Mouse (Mus musculus): ENCODE measurements around the gene Rrad. TPM values are rescaled to one million over a fixed set of nuclear protein-coding genes. Genes with fewer than 3 reads are reported as not detected.
"Not testable (repeated sequence)": the region's sequence is repeated elsewhere in the genome, so short reads cannot be mapped to it uniquely, and the experiment has no call there.

Gene Rrad
- 18.1 TPM in 2 replicates for polyA plus RNA-seq (2015; fragmentation: Nextera tagmentation; extraction: Ambion mirVana)

DNA sequence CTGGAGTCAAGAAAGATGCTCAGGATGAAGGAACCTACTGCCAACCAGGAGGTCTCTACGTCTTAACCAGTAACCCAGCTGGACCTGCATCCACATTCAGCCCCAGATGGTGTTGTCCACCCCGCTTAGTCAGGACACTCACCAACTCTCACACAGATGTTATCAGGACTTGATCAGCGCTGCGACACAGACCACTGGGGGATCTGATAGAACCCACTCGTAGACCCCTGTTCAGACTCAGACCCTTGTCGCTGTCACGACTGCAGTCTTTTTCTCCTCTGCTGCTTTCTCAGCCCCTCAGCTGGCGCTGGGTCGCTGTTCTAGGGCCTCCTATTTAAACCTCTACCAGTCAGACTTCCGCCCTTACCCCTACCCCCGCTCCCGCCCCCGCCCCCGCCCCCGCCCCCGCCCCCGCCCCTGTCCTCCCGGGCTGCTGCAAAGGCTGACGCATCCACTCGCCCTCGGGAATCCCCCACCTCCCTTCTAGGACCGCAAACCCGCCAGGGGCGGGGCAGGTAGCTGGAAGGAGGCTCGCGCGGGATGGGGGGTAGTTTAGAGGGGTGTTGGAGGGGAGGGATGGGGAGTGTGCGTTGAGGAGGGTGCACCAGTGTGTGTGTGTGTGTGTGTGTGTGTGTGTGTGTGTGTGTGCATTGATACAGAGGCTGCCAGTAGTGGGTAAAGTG, at the start of gene Rrad:
TSS of gene Rrad (minus strand) at position 347 of the 683 bp plus-strand sequence.
- ATAC-seq (ENCODE audit: low FRiP score, low read depth), result peak; percentile 77
- Histone ChIP-seq H3K27ac (peak within 1 kb of the TSS; percentile 64), H3K27me3 (peaks cover 20% of the 10 kb centered on the region), H3K4me2 (replicated peaks) (peak within 1 kb of the TSS; percentile 77), H3K9me3 (no peaks in the 10 kb centered on the region), H3K9ac (peak within 1 kb of the TSS; percentile 68), H3K4me3 (peak within 1 kb of the TSS; percentile 48), H3K36me3 (peaks cover 13% of the 10 kb centered on the region), H3K4me1 (peaks cover 31% of the 10 kb centered on the region)
- WGBS, result 1% methylated on average over 21 of the region's 28 CpGs

DNA sequence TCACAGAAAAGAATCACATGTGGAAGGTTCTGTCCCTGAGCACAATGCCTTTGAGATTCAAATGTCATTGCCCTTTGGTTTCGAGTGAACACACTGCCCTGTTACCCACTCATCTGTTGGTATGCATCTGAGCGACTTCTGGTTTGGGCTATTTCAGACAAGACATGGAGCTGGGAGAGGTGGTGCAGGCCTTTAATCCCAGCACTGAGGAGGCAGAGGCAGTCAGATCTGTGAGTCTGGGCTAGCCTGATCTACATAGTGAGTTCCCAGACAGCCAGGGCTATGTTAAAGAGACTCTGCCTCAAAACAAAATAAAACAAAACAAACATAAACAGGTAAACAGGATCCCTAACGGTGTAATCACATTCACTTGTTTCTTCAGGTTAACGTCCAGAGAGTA, 24.5 kb upstream of the Rrad start:
- Histone ChIP-seq H3K4me1 (no peaks in the 10 kb centered on the region), H3K4me3 (no peak overlapping the region), H3K27ac (no peak overlapping the region), H3K27me3 (no peaks in the 10 kb centered on the region), H3K9me3 (no peaks in the 10 kb centered on the region), H3K4me2 (replicated peaks) (no peak overlapping the region), H3K9ac (no peak overlapping the region), H3K36me3 (no peaks in the 10 kb centered on the region)
- 74% methylated on average over 4 of the region's 4 CpGs for WGBS
- ATAC-seq (ENCODE audit: low FRiP score, low read depth), result no peak

DNA sequence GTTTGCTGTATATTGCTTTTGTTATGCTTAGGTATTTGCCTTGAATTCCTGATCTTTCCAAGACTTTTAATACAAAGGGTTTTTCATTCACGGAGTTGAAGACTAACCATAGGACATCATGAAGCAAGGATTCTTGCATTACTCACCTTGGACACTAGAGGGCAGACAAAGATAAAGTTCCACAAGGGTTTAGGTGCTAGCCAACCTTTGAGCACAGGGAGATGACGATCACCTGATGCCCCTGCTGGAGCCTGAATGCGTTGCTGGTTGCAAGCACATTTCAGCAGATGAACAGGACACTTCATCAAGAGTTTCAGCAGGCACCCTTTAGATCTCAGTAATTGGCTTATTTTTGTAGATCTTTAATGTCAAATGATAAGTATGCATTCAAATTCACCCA, 23.9 kb upstream of the Rrad start:
- Histone ChIP-seq H3K9ac (no peak overlapping the region), H3K4me3 (no peak overlapping the region), H3K36me3 (no peaks in the 10 kb centered on the region), H3K27ac (no peak overlapping the region), H3K4me1 (no peaks in the 10 kb centered on the region), H3K27me3 (no peaks in the 10 kb centered on the region), H3K4me2 (replicated peaks) (no peak overlapping the region), H3K9me3 (no peaks in the 10 kb centered on the region)
- 0% methylated on average over 3 of the region's 3 CpGs for WGBS
- ATAC-seq (ENCODE audit: low FRiP score, low read depth), result peak; percentile 69; the same call in 1 of the 2 replicates

DNA sequence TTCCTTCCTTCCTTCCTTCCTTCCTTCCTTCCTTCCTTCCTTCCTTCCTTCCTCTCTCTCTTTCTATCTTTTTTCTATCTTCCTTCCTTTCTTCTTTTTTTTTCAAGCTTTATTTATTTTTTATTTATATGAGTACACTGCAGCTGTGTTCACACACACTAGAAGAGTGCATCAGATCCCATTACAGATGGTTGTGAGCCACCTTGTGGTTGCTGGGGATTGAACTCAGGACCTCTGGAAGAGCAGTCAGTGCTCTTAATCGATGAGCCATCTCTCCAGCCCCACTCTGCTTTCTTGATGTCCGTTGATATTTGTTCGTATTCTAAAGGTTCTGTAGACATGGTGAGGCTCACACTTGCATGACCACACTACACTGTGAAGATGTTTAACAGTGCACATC, 13.1 kb upstream of the Rrad start:
- H3K27me3 ChIP-seq; H3K4me2 ChIP-seq (replicated peaks); H3K4me3 ChIP-seq; H3K9ac ChIP-seq; H3K36me3 ChIP-seq; H3K9me3 ChIP-seq; H3K27ac ChIP-seq; ATAC-seq (ENCODE audit: low FRiP score, low read depth): not testable (repeated sequence)
- 73% methylated on average over 3 of the region's 3 CpGs for WGBS
- peaks cover 17% of the 10 kb centered on the region for H3K4me1 ChIP-seq

DNA sequence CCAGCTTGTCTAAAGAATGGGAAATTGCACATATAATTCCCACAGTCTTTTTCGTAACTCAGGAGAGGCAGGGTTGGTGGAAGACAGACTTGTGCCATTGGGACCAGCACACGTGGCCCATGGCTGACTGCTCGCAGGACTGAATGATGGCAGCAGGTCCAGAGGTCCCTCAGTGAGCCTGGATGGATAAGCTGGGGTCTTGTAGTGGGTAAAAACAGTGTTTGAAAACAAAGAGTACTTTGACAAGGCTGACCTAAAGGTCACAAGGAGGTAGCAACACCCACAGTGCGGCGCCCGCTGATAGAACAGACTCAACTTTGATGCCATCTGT, 11.2 kb upstream of the Rrad start:
- no peak for ATAC-seq (ENCODE audit: low FRiP score, low read depth)
- Histone ChIP-seq H3K9me3 (no peaks in the 10 kb centered on the region), H3K27me3 (no peaks in the 10 kb centered on the region), H3K9ac (peak overlapping the region; percentile 86), H3K4me1 (peaks cover 17% of the 10 kb centered on the region), H3K4me3 (peak overlapping the region; percentile 83), H3K36me3 (peaks cover 15% of the 10 kb centered on the region), H3K4me2 (replicated peaks) (peak overlapping the region; percentile 94), H3K27ac (0 out of 2 replicates have a peak overlapping the region, but pooled peaks have one; percentile 33)
- 77% methylated on average over 6 of the region's 6 CpGs for WGBS

DNA sequence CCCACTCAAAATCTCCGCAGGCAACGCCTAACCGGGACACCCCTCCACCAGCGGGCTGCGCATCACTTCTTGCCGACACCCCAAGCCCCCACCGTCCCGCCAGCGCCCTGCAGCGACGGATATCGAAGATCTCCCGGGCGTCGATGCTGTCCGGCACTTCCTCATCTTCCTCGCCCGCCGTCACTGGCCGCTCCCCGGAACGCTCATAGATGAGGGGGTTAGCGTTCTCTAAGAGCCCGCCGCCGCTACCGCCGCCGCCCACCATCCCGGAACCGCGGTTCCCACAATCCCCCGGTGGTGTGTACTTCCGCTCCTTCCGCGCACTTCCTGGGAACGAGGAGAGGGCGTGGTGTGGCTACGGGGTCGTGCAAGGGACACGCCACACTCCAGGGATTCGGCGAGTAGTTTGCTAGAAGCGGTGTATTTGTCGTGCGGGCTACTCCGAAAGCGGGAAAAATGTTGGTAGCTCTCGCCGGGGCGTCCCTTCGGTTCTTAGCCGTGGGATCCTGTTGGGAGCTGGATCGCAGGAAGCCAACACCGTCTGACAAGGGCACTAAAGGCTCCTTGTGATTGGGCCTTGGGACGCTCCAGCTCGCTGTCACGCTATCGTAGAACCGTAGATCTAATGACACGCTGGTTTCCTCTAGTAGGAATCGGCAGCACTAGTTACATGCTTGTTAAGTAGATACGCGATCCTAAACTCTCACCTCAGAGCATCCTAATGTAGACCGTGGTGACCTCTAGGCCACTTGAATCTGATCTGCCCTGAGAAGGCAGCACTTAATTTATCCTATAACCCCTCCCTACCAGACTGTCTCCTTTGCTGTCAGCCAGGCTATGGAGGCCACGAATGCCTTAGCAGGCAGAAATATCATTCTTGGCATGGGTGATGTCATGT, 10.5 kb upstream of the Rrad start, which contains the start of gene Ciao2b:
TSS of gene Ciao2b (minus strand) at position 540 of the 898 bp plus-strand sequence.
- under 1% methylated on average over 66 of the region's 66 CpGs for WGBS
- H3K27ac ChIP-seq, result peak within 1 kb of the TSS; percentile 33; the same call in 1 of the 2 replicates
- ATAC-seq (ENCODE audit: low FRiP score, low read depth), result peak; percentile 96
- H3K4me1 ChIP-seq, result peaks cover 17% of the 10 kb centered on the region
- H3K9me3 ChIP-seq, result no peaks in the 10 kb centered on the region
- H3K4me2 ChIP-seq (replicated peaks), result peak within 1 kb of the TSS; percentile 94
- peak within 1 kb of the TSS; percentile 86 for H3K9ac ChIP-seq
- peaks cover 21% of the 10 kb centered on the region for H3K36me3 ChIP-seq
- H3K4me3 ChIP-seq, result peak within 1 kb of the TSS; percentile 83
- H3K27me3 ChIP-seq, result no peaks in the 10 kb centered on the region

DNA sequence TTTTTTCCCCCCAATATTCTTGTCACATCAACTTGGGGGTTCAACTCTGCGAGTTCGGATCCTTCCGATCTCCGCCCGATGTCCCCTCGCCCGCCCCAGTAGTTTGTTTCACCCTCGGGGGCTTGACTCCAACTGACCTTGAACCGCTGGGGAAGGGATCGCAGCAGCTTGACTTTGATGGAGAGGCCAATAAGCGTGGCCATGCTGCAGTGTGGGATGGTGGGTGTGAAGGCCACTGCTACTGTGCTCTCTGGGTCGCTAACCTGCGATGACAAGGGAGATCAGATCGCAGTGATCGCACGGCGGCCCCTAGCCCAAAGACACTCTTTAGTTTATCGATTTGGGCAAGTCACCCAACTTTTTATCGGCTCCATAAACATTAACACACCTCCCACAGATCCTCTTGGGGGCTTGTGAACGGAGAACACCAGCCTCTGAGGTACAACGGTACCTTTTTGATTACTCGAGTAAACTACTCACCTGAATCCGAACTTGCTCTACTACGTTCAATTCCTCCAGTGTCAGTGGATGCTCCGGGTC, 9.8 kb upstream of the Rrad start:
- no peaks in the 10 kb centered on the region for H3K9me3 ChIP-seq
- H3K27ac ChIP-seq, result no peak overlapping the region
- peaks cover 17% of the 10 kb centered on the region for H3K4me1 ChIP-seq
- peak overlapping the region; percentile 83 for H3K4me3 ChIP-seq
- WGBS, result 13% methylated on average over 25 of the region's 25 CpGs
- H3K9ac ChIP-seq, result peak overlapping the region; percentile 86
- ATAC-seq (ENCODE audit: low FRiP score, low read depth), result no peak
- peaks cover 24% of the 10 kb centered on the region for H3K36me3 ChIP-seq
- H3K27me3 ChIP-seq, result no peaks in the 10 kb centered on the region
- peak overlapping the region; percentile 94 for H3K4me2 ChIP-seq (replicated peaks)

DNA sequence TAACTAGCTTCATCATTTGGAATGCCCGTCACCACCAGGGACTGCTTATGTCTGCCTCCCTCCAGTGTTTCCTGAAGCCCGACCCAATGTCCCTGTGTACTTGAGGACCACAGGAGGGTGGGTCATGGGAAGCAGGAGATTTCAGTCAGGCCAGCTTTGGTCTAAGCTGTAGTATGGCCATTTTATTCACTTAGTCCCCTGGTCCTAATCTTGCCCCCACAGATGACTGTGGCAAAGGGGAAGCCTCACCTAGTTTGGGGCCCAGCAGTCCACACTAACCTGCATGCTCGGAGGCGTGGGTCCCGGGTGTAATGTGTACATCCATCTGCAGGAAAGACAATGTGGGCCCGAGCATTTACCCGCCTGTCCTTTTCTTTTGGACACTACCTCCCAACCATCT, 9.1 kb upstream of the Rrad start:
- Histone ChIP-seq H3K9me3 (no peaks in the 10 kb centered on the region), H3K4me2 (replicated peaks) (peak overlapping the region; percentile 94), H3K4me1 (peaks cover 17% of the 10 kb centered on the region), H3K9ac (peak overlapping the region; percentile 86), H3K27ac (no peak overlapping the region), H3K36me3 (peaks cover 31% of the 10 kb centered on the region), H3K27me3 (no peaks in the 10 kb centered on the region), H3K4me3 (peak overlapping the region; percentile 83)
- 91% methylated on average over 7 of the region's 7 CpGs for WGBS
- ATAC-seq (ENCODE audit: low FRiP score, low read depth), result no peak

DNA sequence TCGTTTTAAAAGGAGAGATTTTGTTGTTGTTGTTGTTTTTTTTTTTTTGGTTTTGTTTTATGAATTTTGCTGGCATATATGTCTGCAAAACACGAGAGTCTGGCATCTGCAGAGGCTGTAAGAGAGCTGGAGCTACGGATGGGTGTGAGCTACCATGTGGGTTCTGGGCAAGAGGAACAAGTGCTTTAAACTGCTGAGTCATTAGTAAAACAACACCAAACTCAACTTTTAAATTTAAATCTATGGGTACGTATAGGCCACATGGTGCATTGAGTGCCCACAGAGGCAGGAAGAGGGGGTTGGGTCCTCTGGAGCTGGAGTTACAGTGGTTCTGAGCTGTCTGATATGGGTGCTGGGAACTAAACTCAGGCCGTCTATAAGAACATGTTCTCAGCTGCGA, 6.9 kb upstream of the Rrad start:
- Histone ChIP-seq H3K9me3 (no peaks in the 10 kb centered on the region), H3K4me2 (replicated peaks) (no peak overlapping the region), H3K27me3 (no peaks in the 10 kb centered on the region), H3K4me3 (no peak overlapping the region), H3K36me3 (peaks cover 35% of the 10 kb centered on the region), H3K4me1 (peaks cover 22% of the 10 kb centered on the region), H3K27ac (no peak overlapping the region), H3K9ac (no peak overlapping the region)
- ATAC-seq (ENCODE audit: low FRiP score, low read depth), result no peak
- 92% methylated on average over 6 of the region's 6 CpGs for WGBS

DNA sequence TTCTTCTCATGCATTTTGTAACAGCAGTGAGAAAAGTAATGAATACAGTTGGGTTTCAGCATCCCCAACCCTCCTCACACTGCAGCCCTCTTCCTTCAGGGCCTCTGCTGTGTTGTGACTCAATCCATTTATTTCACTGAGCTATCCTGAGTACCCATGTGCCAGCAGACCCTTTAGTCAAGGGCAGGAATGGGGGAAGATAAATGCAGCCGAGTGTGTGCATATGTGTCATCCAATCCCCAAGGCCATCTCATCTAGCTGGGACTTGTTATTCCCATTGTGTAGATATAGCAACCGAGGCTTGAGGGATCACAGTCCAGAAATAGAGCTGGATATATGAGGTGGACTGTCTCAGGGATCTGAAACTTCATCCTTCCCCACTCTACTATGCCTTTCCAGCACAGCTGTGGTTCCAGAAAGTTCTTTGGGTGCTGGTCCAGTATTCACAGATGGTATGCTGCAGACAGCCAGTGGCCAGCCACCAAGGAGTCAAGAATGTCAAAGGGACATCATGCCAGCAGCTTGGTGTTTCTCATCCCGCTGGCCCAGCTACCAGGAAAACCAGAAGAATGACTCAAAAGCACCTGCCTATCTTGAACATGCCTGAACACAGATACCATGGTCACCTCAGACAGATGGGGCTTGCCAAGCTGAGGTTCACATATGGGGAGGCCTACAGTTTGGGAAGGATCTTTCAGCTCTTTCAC, 4.0 kb upstream of the Rrad start:
- no peaks in the 10 kb centered on the region for H3K9me3 ChIP-seq
- H3K4me2 ChIP-seq (replicated peaks), result no peak overlapping the region
- H3K36me3 ChIP-seq, result peaks cover 35% of the 10 kb centered on the region
- 88% methylated on average over 3 of the region's 3 CpGs for WGBS
- H3K27ac ChIP-seq, result no peak overlapping the region
- H3K27me3 ChIP-seq, result peaks cover 8% of the 10 kb centered on the region; the same call in 1 of the 2 replicates
- H3K4me3 ChIP-seq, result no peak overlapping the region
- H3K9ac ChIP-seq, result no peak overlapping the region
- ATAC-seq (ENCODE audit: low FRiP score, low read depth), result no peak
- peaks cover 31% of the 10 kb centered on the region for H3K4me1 ChIP-seq

DNA sequence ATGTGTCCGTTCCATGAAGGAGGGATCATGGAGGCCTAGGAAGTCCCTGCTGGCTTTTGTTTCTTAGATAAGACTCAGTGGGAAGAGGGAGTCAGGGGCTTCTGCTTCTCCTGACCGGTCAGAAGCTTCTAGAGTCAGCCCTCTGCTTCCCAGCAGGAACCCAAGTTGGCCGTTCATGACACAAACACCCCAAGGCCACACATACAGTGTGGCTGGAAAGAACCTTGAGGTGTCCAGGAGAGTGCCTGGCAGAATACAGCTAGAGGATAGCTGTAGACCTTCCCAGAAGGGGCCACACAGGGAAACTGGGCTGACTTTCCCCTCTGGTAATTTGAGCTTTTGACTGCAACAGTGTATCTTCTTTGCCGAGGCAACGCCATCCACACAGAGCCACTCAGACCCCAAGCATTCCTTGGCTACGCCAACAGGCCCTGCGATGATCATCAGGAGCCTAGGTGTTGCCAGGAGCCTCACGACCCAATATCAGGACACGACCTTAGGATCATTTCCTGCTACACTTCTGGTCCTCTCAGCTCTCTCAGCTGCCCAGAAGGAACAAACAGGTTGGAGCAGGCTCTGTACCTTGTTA, 2.1 kb upstream of the Rrad start:
- Histone ChIP-seq H3K27ac (no peak overlapping the region), H3K4me3 (no peak overlapping the region), H3K9me3 (no peaks in the 10 kb centered on the region), H3K9ac (no peak overlapping the region), H3K4me2 (replicated peaks) (no peak overlapping the region), H3K27me3 (peaks cover 20% of the 10 kb centered on the region), H3K4me1 (peaks cover 31% of the 10 kb centered on the region), H3K36me3 (peaks cover 20% of the 10 kb centered on the region)
- no peak for ATAC-seq (ENCODE audit: low FRiP score, low read depth)
- WGBS, result 44% methylated on average over 9 of the region's 9 CpGs

Data from limb, embryonic 13.5 days (tissue).